Mouse (Mus musculus) kidney, embryonic 14.5 days (tissue): ENCODE measurements around the gene Pla2g2c. TPM values are rescaled to one million over a fixed set of nuclear protein-coding genes. Genes with fewer than 3 reads are reported as not detected.

Experiments
- ATAC-seq: fragments of 200-750 bp; cut with Nextera tagmentation; 2 replicates; pipeline ENCODE4 v1.8.0; 2017; ENCODE audit warnings: moderate number of reproducible peaks, mild to moderate bottlenecking, moderate TSS enrichment, moderate library complexity; ENCODE audit not compliant: low FRiP score, low TSS enrichment
- H3K27ac ChIP-seq: fragments of 300-500 bp; sonication (generic); 2 replicates; pipeline ENCODE4 v1.5.1; 2014; ENCODE audit warnings: low read depth, mild to moderate bottlenecking, low read length, moderate library complexity, mixed read lengths
- H3K27me3 ChIP-seq: fragments of 300-500 bp; sonication (generic); 2 replicates; pipeline ENCODE4 v1.6.1; 2014; ENCODE audit warnings: mild to moderate bottlenecking, low read length; ENCODE audit not compliant: control insufficient read depth, insufficient read depth
- H3K36me3 ChIP-seq: fragments of 300-500 bp; sonication (generic); 2 replicates; pipeline ENCODE4 v1.6.1; 2014; ENCODE audit warnings: low read length, mixed read lengths; ENCODE audit not compliant: control insufficient read depth, insufficient read depth
- H3K4me1 ChIP-seq: fragments of 300-500 bp; sonication (generic); 2 replicates; pipeline ENCODE4 v1.6.1; 2014; ENCODE audit warnings: low read length, mixed read lengths; ENCODE audit not compliant: control insufficient read depth, insufficient read depth
- H3K4me2 ChIP-seq: fragments of 300-500 bp; sonication (generic); replicated peaks from 2 replicates; pipeline ENCODE4 v1.6.1; 2014; ENCODE audit warnings: low read depth, mild to moderate bottlenecking, low read length
- H3K4me3 ChIP-seq: fragments of 300-500 bp; sonication (generic); 2 replicates; pipeline ENCODE4 v1.5.1; 2014; ENCODE audit warnings: mild to moderate bottlenecking, low read length
- H3K9ac ChIP-seq: fragments of 300-500 bp; sonication (generic); 2 replicates; pipeline ENCODE4 v1.6.1; 2014; ENCODE audit warnings: low read depth, mild to moderate bottlenecking, low read length, moderate library complexity
- H3K9me3 ChIP-seq: fragments of 300-500 bp; sonication (generic); 2 replicates; pipeline ENCODE4 v1.6.1; 2016; ENCODE audit warnings: low read length; ENCODE audit not compliant: control insufficient read depth
- WGBS: fragments of 180-500 bp; shearing (Covaris S2); extraction: QIAGEN DNeasy Blood & Tissue Kit; methylation state at CpG from one replicate; pipeline ENCODE4 v1.1.7; 2014; 5-methylcytosine and 5-hydroxymethylcytosine counted together
- polyA plus RNA-seq: library from polyadenylated mRNA; unstranded; fragments of >200 nt; fragmentation: Nextera tagmentation; extraction: Ambion mirVana; gene quantifications from 2 replicates; pipeline ENCODE4 v1.2.1, GENCODE M21; 2014

The Pla2g2c gene
- polyA plus RNA-seq, 1 experiment from 2014 or later: 0.81 TPM

- no peak overlapping the region for H3K4me2 ChIP-seq
- H3K9ac ChIP-seq: no peak overlapping the region
- no peaks in the 10 kb centered on the region for H3K27me3 ChIP-seq
- H3K4me1 ChIP-seq: 0 out of 2 replicates have a peak, but pooled peaks cover 4% of the 10 kb centered on the region
- ATAC-seq: no peak
- no peaks in the 10 kb centered on the region for H3K9me3 ChIP-seq
- no peaks in the 10 kb centered on the region for H3K36me3 ChIP-seq
- 91% methylated on average over 6 of the region's 6 CpGs for WGBS
- no peak overlapping the region for H3K4me3 ChIP-seq
- H3K27ac ChIP-seq: no peak overlapping the region
Observed at GRCm38 (mm10) chr4:138794344-138794743, 69.8 kb downstream of the Pla2g2c start.

Other genes starting within 250 kb of the Pla2g2c start
- 0.11 and 0.13 TPM in 2 replicates for gene Vwa5b1, start 88.9 kb upstream of the Pla2g2c start, polyA plus RNA-seq
- gene Ubxn10, start 12.4 kb downstream of the Pla2g2c start, polyA plus RNA-seq: 1.3 and 2.0 TPM in 2 replicates
- gene Pla2g2f, start 32.8 kb downstream of the Pla2g2c start, polyA plus RNA-seq: not detected in 2 replicates
- gene Pla2g2d, start 50.9 kb downstream of the Pla2g2c start, polyA plus RNA-seq: not detected in 2 replicates
- 0.34 and 0.35 TPM in 2 replicates for gene Pla2g5, start 138.7 kb downstream of the Pla2g2c start, polyA plus RNA-seq
- gene Gm13030, start 149.2 kb downstream of the Pla2g2c start, polyA plus RNA-seq: not detected in 2 replicates
- 0.76 and 0.84 TPM in 2 replicates for gene Pla2g2e, start 153.2 kb downstream of the Pla2g2c start, polyA plus RNA-seq
- 3.0 and 4.2 TPM in 2 replicates for gene Otud3, start 189.2 kb downstream of the Pla2g2c start, polyA plus RNA-seq
- 4.3 and 5.8 TPM in 2 replicates for gene Rnf186, start 242.3 kb downstream of the Pla2g2c start, polyA plus RNA-seq
- 3.5 and 4.7 TPM in 2 replicates for gene Tmco4, start 248.1 kb downstream of the Pla2g2c start, polyA plus RNA-seq